Mouse (Mus musculus): ENCODE measurements around the gene Lefty2. TPM values are rescaled to one million over a fixed set of nuclear protein-coding genes. Genes with fewer than 3 reads are reported as not detected.
A peak's percentile ranks its signal among the peaks of the same experiment; 100 is the strongest.
"Not testable (repeated sequence)": the region's sequence is repeated elsewhere in the genome, so short reads cannot be mapped to it uniquely, and the experiment has no call there.

Gene Lefty2
- polyA plus RNA-seq, 1 experiment from 2014 or later, result 0.16 TPM

DNA sequence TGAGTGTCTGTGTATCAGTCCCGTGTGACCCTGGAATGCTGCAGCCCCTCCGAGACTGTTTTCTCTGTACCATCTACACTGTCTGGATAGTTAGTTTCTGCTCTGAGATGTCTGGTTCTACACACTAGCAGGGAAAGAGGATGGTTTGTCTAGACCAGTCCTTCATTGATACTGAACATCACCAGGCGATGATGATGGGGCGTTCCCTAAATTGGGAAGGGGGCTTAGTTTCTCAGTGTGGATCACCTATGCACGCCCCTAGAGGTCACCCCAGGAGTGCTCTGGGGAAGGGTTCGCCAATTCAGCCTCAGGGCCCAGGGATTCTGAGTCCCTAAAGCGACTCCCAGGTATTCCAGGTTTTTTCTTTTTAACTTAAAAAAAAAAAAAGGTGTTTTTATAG is 3.7 kb upstream of the Lefty2 start:
- Histone ChIP-seq H3K27me3 (replicated peaks; ENCODE audit: insufficient read depth, low read length) (peaks cover 6% of the 10 kb centered on the region; the same call in 1 of the 2 replicates), H3K9ac (replicated peaks; ENCODE audit: low read depth) (no peak overlapping the region), H3K36me3 (ENCODE audit: insufficient read depth, low read length) (no peaks in the 10 kb centered on the region), H3K4me2 (replicated peaks; ENCODE audit: low read depth, low read length) (peak overlapping the region; percentile 51), H3K4me1 (ENCODE audit: insufficient read depth, low read depth, low read length) (peaks cover 5% of the 10 kb centered on the region; the same call in 1 of the 2 replicates), H3K9me3 (ENCODE audit: low read length) (no peaks in the 10 kb centered on the region), H3K4me3 (ENCODE audit: low read depth, low read length) (no peak overlapping the region), H3K27ac (ENCODE audit: low read length) (peak overlapping the region; percentile 52; the same call in 1 of the 2 replicates)
- 49% methylated on average over 7 of the region's 7 CpGs for WGBS
- no peak for TF ChIP-seq EP300 (IDR thresholded peaks at IDR 0.05)
- no peak for TF ChIP-seq CTCF (IDR thresholded peaks at IDR 0.05)
- no peak for ATAC-seq
- no peak for DNase-seq (ENCODE audit: low spot score)

- Histone ChIP-seq H3K4me2 (replicated peaks; ENCODE audit: low read depth, low read length) (no peak overlapping the region), H3K4me1 (ENCODE audit: insufficient read depth, low read depth, low read length) (peaks cover 5% of the 10 kb centered on the region; the same call in 1 of the 2 replicates), H3K9ac (replicated peaks; ENCODE audit: low read depth) (no peak overlapping the region), H3K27ac (ENCODE audit: low read length) (no peak overlapping the region), H3K9me3 (ENCODE audit: low read length) (no peaks in the 10 kb centered on the region), H3K4me3 (ENCODE audit: low read depth, low read length) (no peak overlapping the region), H3K36me3 (ENCODE audit: insufficient read depth, low read length) (no peaks in the 10 kb centered on the region), H3K27me3 (replicated peaks; ENCODE audit: insufficient read depth, low read length) (peaks cover 6% of the 10 kb centered on the region; the same call in 1 of the 2 replicates)
- 62% methylated on average over 6 of the region's 6 CpGs for WGBS
- TF ChIP-seq EP300 (IDR thresholded peaks at IDR 0.05), result no peak
- TF ChIP-seq CTCF (IDR thresholded peaks at IDR 0.05), result peak; percentile 55
- DNase-seq (ENCODE audit: low spot score) (no peak), ATAC-seq (no peak)
Observed at GRCm38 (mm10) chr1:180889841-180890240, 3.1 kb upstream of the Lefty2 start.

DNA sequence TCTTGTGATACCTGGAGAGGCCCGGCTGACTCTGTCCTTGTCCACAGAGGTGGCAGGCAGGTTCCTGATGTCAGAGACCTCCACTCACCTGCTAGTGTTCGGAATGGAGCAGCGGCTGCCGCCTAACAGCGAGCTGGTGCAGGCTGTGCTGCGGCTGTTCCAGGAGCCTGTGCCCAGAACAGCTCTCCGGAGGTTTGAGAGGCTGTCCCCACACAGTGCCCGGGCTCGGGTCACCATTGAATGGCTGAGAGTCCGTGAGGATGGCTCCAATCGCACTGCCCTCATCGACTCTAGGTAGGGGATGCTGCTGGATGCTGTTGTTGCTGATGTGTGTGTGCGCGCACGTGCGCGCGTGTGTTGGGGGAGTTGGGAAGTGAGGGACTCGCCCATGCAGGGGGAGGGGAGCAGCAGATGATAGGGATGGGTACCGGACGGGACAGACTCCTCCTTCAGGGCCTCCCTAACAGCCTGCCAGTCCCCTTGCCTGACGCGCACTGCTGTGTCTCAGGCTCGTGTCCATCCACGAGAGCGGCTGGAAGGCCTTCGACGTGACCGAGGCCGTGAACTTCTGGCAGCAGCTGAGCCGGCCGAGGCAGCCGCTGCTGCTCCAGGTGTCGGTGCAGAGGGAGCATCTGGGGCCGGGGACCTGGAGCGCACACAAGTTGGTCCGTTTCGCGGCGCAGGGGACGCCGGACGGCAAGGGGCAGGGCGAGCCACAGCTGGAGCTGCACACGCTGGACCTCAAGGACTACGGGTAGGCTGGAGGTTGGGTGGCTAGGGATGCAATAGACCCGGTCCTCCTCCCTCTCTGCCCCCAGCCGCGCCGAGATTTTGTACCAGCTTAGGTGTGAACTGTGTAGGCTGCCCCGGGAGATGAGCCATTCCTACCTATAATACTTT is 1.4 kb downstream of the Lefty2 start:
- not testable (repeated sequence) for H3K27ac ChIP-seq (ENCODE audit: low read length); H3K36me3 ChIP-seq (ENCODE audit: insufficient read depth, low read length); H3K9me3 ChIP-seq (ENCODE audit: low read length); H3K4me1 ChIP-seq (ENCODE audit: insufficient read depth, low read depth, low read length); H3K4me2 ChIP-seq (replicated peaks; ENCODE audit: low read depth, low read length); DNase-seq (ENCODE audit: low spot score); H3K4me3 ChIP-seq (ENCODE audit: low read depth, low read length); H3K9ac ChIP-seq (replicated peaks; ENCODE audit: low read depth)
- peak; percentile 17 for ATAC-seq
- 5% methylated on average over 37 of the region's 51 CpGs for WGBS
- H3K27me3 ChIP-seq (replicated peaks; ENCODE audit: insufficient read depth, low read length), result peaks cover 13% of the 10 kb centered on the region; the same call in 1 of the 2 replicates

DNA sequence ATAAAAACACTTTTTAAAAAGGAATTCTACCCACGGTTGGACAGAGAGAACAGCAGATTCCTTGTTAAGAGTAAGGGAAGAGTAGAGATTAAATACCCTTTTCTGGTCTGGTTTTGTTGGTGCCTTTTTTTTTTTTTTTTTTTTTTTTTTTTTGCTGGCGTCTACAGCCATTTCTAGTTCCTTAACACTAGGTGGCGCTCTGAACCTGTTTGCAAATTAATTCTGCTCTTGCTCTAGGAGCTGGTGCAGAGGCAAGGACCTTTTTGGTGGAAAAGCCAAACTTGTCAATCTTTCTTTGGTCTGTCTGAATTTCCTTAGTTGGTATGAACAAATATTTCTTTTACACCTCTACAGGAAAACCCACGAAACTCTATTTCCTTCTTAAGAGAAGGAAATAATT is 8.2 kb downstream of the Lefty2 start:
- H3K4me2 ChIP-seq (replicated peaks; ENCODE audit: low read depth, low read length), result no peak overlapping the region
- TF ChIP-seq EP300 (IDR thresholded peaks at IDR 0.05), result peak; percentile 22; the same call in 1 of the 2 replicates
- peak; percentile 78 for TF ChIP-seq CTCF (IDR thresholded peaks at IDR 0.05)
- no peaks in the 10 kb centered on the region for H3K9me3 ChIP-seq (ENCODE audit: low read length)
- no peak overlapping the region for H3K27ac ChIP-seq (ENCODE audit: low read length)
- 1% methylated on average over 4 of the region's 4 CpGs for WGBS
- no peak overlapping the region for H3K4me3 ChIP-seq (ENCODE audit: low read depth, low read length)
- no peak overlapping the region for H3K9ac ChIP-seq (replicated peaks; ENCODE audit: low read depth)
- no peaks in the 10 kb centered on the region for H3K27me3 ChIP-seq (replicated peaks; ENCODE audit: insufficient read depth, low read length)
- ATAC-seq (no peak), DNase-seq (ENCODE audit: low spot score) (peak; percentile 89)
- 0 out of 2 replicates have a peak, but pooled peaks cover 3% of the 10 kb centered on the region for H3K4me1 ChIP-seq (ENCODE audit: insufficient read depth, low read depth, low read length)
- no peaks in the 10 kb centered on the region for H3K36me3 ChIP-seq (ENCODE audit: insufficient read depth, low read length)

DNA sequence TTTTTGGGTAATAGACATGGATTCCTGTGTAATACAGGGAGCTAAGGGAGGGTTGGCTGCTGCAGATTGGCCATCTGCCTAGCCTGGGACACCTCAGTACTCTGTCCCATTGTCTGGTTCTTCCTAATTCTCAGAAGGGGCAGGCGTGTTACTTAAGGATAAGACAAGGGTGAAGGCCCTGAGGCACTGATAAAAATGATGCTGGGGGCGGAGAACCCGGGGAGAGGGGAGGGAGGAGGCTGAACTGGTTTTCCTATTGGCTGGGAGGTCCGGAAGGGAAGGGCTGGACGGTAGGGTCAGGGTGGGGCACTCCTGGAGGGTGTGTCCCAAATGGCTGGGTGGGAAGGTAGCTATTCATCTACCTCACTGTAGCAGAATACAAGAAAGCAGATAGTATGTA is 10.0 kb downstream of the Lefty2 start:
- 22% methylated on average over 5 of the region's 5 CpGs for WGBS
- DNase-seq (ENCODE audit: low spot score) (no peak), ATAC-seq (no peak)
- Histone ChIP-seq H3K27ac (ENCODE audit: low read length) (no peak overlapping the region), H3K36me3 (ENCODE audit: insufficient read depth, low read length) (0 out of 2 replicates have a peak, but pooled peaks cover 7% of the 10 kb centered on the region), H3K9ac (replicated peaks; ENCODE audit: low read depth) (no peak overlapping the region), H3K27me3 (replicated peaks; ENCODE audit: insufficient read depth, low read length) (no peaks in the 10 kb centered on the region), H3K4me2 (replicated peaks; ENCODE audit: low read depth, low read length) (no peak overlapping the region), H3K9me3 (ENCODE audit: low read length) (no peaks in the 10 kb centered on the region), H3K4me3 (ENCODE audit: low read depth, low read length) (no peak overlapping the region), H3K4me1 (ENCODE audit: insufficient read depth, low read depth, low read length) (0 out of 2 replicates have a peak, but pooled peaks cover 3% of the 10 kb centered on the region)
- TF ChIP-seq CTCF (IDR thresholded peaks at IDR 0.05) (no peak), EP300 (IDR thresholded peaks at IDR 0.05) (no peak)

DNA sequence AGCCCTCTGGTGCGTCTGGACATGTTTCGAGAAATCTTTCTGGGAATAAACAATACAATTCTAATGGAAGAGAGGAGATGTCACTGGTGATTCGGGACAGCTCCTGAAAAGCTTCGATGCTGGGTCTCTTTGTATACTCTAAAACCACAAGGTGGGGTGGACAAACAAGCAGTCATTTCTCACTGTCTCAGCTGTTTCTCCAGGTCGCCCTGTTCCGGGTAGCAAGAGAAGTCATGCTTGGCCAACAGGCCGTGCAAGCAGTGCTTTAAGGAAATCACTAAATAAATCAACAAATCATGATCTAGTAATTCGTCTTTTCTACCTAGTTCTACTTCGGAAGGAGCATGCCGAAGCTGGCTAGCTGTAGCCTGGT is 10.7 kb downstream of the Lefty2 start:
- TF ChIP-seq EP300 (IDR thresholded peaks at IDR 0.05), result no peak
- no peak for TF ChIP-seq CTCF (IDR thresholded peaks at IDR 0.05)

More for the DNA sequence above, 10.7 kb downstream of the Lefty2 start:
- WGBS, result 25% methylated on average over 10 of the region's 10 CpGs
- 0 out of 2 replicates have a peak overlapping the region, but pooled peaks have one; percentile 60 for H3K4me3 ChIP-seq (ENCODE audit: low read depth, low read length)
- H3K9ac ChIP-seq (replicated peaks; ENCODE audit: low read depth), result no peak overlapping the region
- 0 out of 2 replicates have a peak, but pooled peaks cover 7% of the 10 kb centered on the region for H3K36me3 ChIP-seq (ENCODE audit: insufficient read depth, low read length)
- 0 out of 2 replicates have a peak, but pooled peaks cover 3% of the 10 kb centered on the region for H3K4me1 ChIP-seq (ENCODE audit: insufficient read depth, low read depth, low read length)
- ATAC-seq (peak; percentile 10; the same call in 1 of the 2 replicates), DNase-seq (ENCODE audit: low spot score) (peak; percentile 13)
- peak overlapping the region; percentile 33; the same call in 1 of the 2 replicates for H3K27ac ChIP-seq (ENCODE audit: low read length)
- no peaks in the 10 kb centered on the region for H3K9me3 ChIP-seq (ENCODE audit: low read length)
- no peaks in the 10 kb centered on the region for H3K27me3 ChIP-seq (replicated peaks; ENCODE audit: insufficient read depth, low read length)
- H3K4me2 ChIP-seq (replicated peaks; ENCODE audit: low read depth, low read length), result peak overlapping the region; percentile 86
